Mouse (Mus musculus) ES-Bruce4 (cell line): ENCODE measurements around the gene Lin7b. TPM values are rescaled to one million over a fixed set of nuclear protein-coding genes. Genes with fewer than 3 reads are reported as not detected.

Source experiments
- H3K27ac ChIP-seq: 2 replicates; pipeline ENCODE4 v1.5.1; 2012; ENCODE audit warnings: low read length, inconsistent platforms; ENCODE audit not compliant: insufficient read depth
- H3K27me3 ChIP-seq: 2 replicates; pipeline ENCODE4 v1.6.1; 2012; ENCODE audit warnings: mild to moderate bottlenecking, low read length, inconsistent platforms; ENCODE audit not compliant: control insufficient read depth, poor library complexity, insufficient read depth, severe bottlenecking
- H3K36me3 ChIP-seq: 2 replicates; pipeline ENCODE4 v1.6.1; 2012; ENCODE audit warnings: inconsistent platforms, mild to moderate bottlenecking, low read length, moderate library complexity; ENCODE audit not compliant: control insufficient read depth, poor library complexity, insufficient read depth, severe bottlenecking
- H3K4me1 ChIP-seq: one replicate; pipeline ENCODE4 v1.8.1; 2011; ENCODE audit warnings: low read length; ENCODE audit not compliant: control insufficient read depth, insufficient read depth
- H3K4me3 ChIP-seq: 2 replicates; pipeline ENCODE4 v1.5.1; 2011; ENCODE audit warnings: low read depth, mild to moderate bottlenecking, low read length
- H3K9ac ChIP-seq: 2 replicates; pipeline ENCODE4 v1.6.1; 2012; ENCODE audit warnings: low read depth, mild to moderate bottlenecking, inconsistent platforms; ENCODE audit not compliant: poor library complexity, severe bottlenecking
- H3K9me3 ChIP-seq: replicated peaks from 2 replicates; pipeline ENCODE4 v1.6.1; 2012; ENCODE audit warnings: mild to moderate bottlenecking, low read length, inconsistent platforms; ENCODE audit not compliant: control insufficient read depth, poor library complexity, insufficient read depth, severe bottlenecking
- CTCF ChIP-seq: IDR thresholded peaks from one replicate; pipeline ENCODE4 v1.8.1; 2011; ENCODE audit warnings: low read depth, low read length
- EP300 ChIP-seq: IDR thresholded peaks from 2 replicates; pipeline ENCODE4 v1.6.1; 2011; ENCODE audit warnings: low read depth, low read length; ENCODE audit not compliant: insufficient read depth
- POLR2A ChIP-seq: IDR thresholded peaks from one replicate; pipeline ENCODE4 v1.8.1; 2011; ENCODE audit warnings: low read length; ENCODE audit not compliant: insufficient read depth
- polyA plus RNA-seq: library from polyadenylated mRNA; stranded (reverse); fragments of >200 nt; gene quantifications from 2 replicates; pipeline ENCODE4 v1.2.4, GENCODE M21; 2011; ENCODE audit warnings: low read depth; ENCODE audit not compliant: missing spikeins, insufficient read depth, insufficient read length

Lin7b gene
- polyA plus RNA-seq, 1 experiment, result 0.88 TPM

- TF ChIP-seq CTCF, result no peak
- no peak for TF ChIP-seq EP300
- TF ChIP-seq POLR2A, result no peak
- Histone ChIP-seq H3K9me3 (no peaks in the 10 kb centered on the region), H3K4me1 (peaks cover 10% of the 10 kb centered on the region), H3K27me3 (no peaks in the 10 kb centered on the region), H3K36me3 (no peaks in the 10 kb centered on the region), H3K4me3 (peak within 1 kb of the TSS; percentile 58), H3K27ac (peak within 1 kb of the TSS; percentile 29), H3K9ac (peak within 1 kb of the TSS; percentile 87)
Measured at GRCm38 (mm10) chr7:45413113-45413863, 42.9 kb upstream of the Lin7b start, which contains the start of gene Ntf5. TSS of gene Ntf5 (plus strand) at chr7:45413695.

GRCm38 (mm10) chr7:45412421-45412820, 42.0 kb upstream of the Lin7b start:
- no peak for TF ChIP-seq POLR2A
- TF ChIP-seq CTCF, result no peak
- no peak for TF ChIP-seq EP300
- Histone ChIP-seq H3K27me3 (no peaks in the 10 kb centered on the region), H3K9me3 (no peaks in the 10 kb centered on the region), H3K36me3 (no peaks in the 10 kb centered on the region), H3K9ac (peak overlapping the region; percentile 87; the same call in 1 of the 2 replicates), H3K4me1 (peaks cover 6% of the 10 kb centered on the region), H3K4me3 (no peak overlapping the region), H3K27ac (no peak overlapping the region)

GRCm38 (mm10) chr7:45409497-45410163, 39.2 kb upstream of the Lin7b start:
- no peaks in the 10 kb centered on the region for H3K9me3 ChIP-seq
- no peak overlapping the region for H3K9ac ChIP-seq
- H3K4me3 ChIP-seq, result no peak overlapping the region
- no peaks in the 10 kb centered on the region for H3K36me3 ChIP-seq
- no peaks in the 10 kb centered on the region for H3K27me3 ChIP-seq
- no peak overlapping the region for H3K27ac ChIP-seq
- peaks cover 2% of the 10 kb centered on the region for H3K4me1 ChIP-seq
- no peak for TF ChIP-seq EP300
- TF ChIP-seq CTCF, result no peak
- TF ChIP-seq POLR2A, result no peak

GRCm38 (mm10) chr7:45408949-45409348, 38.6 kb upstream of the Lin7b start:
- H3K27me3 ChIP-seq, result no peaks in the 10 kb centered on the region
- TF ChIP-seq POLR2A (no peak), CTCF (no peak), EP300 (no peak)
- H3K9ac ChIP-seq, result no peak overlapping the region

GRCm38 (mm10) chr7:45408351-45408750, 38.0 kb upstream of the Lin7b start:
- Histone ChIP-seq H3K27me3 (no peaks in the 10 kb centered on the region), H3K4me1 (peaks cover 2% of the 10 kb centered on the region), H3K36me3 (no peaks in the 10 kb centered on the region), H3K4me3 (no peak overlapping the region), H3K9ac (no peak overlapping the region), H3K9me3 (no peaks in the 10 kb centered on the region), H3K27ac (no peak overlapping the region)
- no peak for TF ChIP-seq POLR2A
- no peak for TF ChIP-seq EP300
- TF ChIP-seq CTCF, result no peak

More at GRCm38 (mm10) chr7:45408949-45409348, 38.6 kb upstream of the Lin7b start:
- Histone ChIP-seq H3K9me3 (no peaks in the 10 kb centered on the region), H3K36me3 (no peaks in the 10 kb centered on the region), H3K4me3 (no peak overlapping the region), H3K4me1 (peaks cover 2% of the 10 kb centered on the region), H3K27ac (no peak overlapping the region)

- H3K36me3 ChIP-seq, result no peaks in the 10 kb centered on the region
- no peak overlapping the region for H3K4me3 ChIP-seq
- H3K27ac ChIP-seq, result no peak overlapping the region
- no peaks in the 10 kb centered on the region for H3K27me3 ChIP-seq
- peaks cover 2% of the 10 kb centered on the region for H3K4me1 ChIP-seq
- no peaks in the 10 kb centered on the region for H3K9me3 ChIP-seq
- no peak overlapping the region for H3K9ac ChIP-seq
- TF ChIP-seq EP300 (no peak), CTCF (no peak), POLR2A (no peak)
Measured at GRCm38 (mm10) chr7:45407836-45408235, 37.5 kb upstream of the Lin7b start.
